Mouse (Mus musculus): Measurements from ENCODE around the gene Gal3st2. TPM values are rescaled to one million over a fixed set of nuclear protein-coding genes. Genes with fewer than 3 reads are reported as not detected.
"Not testable (repeated sequence)": the region's sequence is repeated elsewhere in the genome, so short reads cannot be mapped to it uniquely, and the experiment has no call there.

Gal3st2 gene
- polyA plus RNA-seq, 1 experiment, result not detected

DNA sequence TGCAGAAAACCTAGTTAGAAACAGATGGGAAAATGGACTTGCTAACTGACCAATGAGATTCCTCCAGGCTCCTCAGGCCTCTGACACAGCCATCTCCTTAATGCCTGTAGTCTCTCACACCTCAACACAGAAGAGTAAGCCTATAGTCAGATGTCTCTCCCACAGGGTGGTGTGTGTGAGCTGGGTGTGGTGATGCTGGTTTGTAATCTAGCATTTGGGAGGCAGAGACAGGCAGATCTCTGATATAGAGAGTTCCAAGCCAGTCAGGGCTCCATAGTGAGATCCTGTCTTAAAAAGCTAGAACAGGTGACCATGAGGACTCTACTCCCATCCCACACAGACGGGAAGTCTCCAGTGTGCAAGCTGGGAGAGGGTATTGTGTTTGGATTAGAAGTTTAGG is 57.7 kb downstream of the Gal3st2 start:
- not testable (repeated sequence) for H3K36me3 ChIP-seq (ENCODE audit: control insufficient read depth); H3K4me1 ChIP-seq (ENCODE audit: control insufficient read depth); H3K27me3 ChIP-seq (ENCODE audit: control insufficient read depth); H3K4me3 ChIP-seq (replicated peaks); H3K9me3 ChIP-seq (ENCODE audit: control insufficient read depth, low read length)

DNA sequence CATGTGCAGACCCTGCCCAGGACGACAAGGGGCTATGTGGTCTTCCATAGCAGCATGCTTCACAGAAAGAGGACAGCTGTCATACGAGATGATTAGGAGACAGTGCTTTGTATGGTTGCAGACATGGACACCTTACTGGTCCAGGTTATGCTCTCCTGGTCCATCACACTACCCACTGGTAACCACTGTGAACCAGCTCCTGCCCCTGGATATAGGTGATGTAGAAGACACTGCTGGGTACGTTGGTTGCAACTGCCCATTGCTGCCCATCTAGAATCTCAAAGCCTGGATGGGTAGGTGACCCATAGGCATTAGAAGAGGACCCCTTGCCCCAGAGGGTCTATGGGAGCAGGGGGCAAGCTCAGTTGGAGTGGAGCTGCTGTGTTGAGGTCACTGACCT is 58.2 kb downstream of the Gal3st2 start:
- H3K27me3 ChIP-seq (ENCODE audit: control insufficient read depth); H3K9me3 ChIP-seq (ENCODE audit: control insufficient read depth, low read length); H3K36me3 ChIP-seq (ENCODE audit: control insufficient read depth); H3K4me1 ChIP-seq (ENCODE audit: control insufficient read depth); H3K4me3 ChIP-seq (replicated peaks): not testable (repeated sequence)

DNA sequence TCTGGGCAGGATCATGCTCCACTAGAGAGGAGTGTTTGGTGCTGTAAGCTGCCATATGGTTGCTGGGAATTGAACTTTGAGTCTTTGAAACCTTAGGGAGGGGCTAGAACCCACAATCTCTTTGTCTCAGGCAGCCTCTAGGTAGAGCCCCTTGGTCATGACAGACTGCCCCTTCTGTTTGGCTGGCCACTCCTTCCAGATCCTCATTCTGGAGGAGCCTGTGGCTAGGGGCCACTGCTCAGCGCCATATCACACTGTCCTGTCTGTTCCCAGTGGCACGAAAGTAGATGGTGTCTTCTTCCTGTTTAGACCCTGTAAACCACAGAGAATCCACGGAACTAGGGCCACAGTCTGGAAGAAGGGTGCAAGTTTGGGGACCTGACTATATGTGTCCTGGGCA is 61.5 kb downstream of the Gal3st2 start:
- not testable (repeated sequence) for H3K9me3 ChIP-seq (ENCODE audit: control insufficient read depth, low read length); H3K27me3 ChIP-seq (ENCODE audit: control insufficient read depth); H3K36me3 ChIP-seq (ENCODE audit: control insufficient read depth); H3K4me3 ChIP-seq (replicated peaks); H3K4me1 ChIP-seq (ENCODE audit: control insufficient read depth)

DNA sequence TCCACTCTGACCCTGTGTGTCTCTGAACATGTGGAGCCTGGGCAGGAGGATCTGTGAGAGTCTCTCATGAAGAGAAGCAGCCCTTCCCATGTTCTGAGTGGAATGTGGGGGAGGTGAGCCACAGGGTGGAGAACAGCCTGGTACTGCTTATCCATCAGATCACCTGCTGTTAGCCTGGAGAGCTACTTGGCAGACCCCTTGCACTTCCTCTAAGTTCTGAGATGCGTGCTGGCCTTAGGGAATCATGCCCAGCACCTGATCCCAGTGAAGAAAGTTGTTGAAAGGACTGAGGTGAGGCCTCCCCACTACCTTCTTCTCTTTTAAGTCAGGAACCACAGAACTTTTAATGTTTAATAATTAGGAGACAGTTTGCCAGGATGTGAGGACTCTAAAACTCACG is 62.0 kb downstream of the Gal3st2 start:
- not testable (repeated sequence) for H3K4me1 ChIP-seq (ENCODE audit: control insufficient read depth); H3K27me3 ChIP-seq (ENCODE audit: control insufficient read depth); H3K4me3 ChIP-seq (replicated peaks); H3K36me3 ChIP-seq (ENCODE audit: control insufficient read depth); H3K9me3 ChIP-seq (ENCODE audit: control insufficient read depth, low read length)

Other genes with a start within 250 kb of the Gal3st2 start
- gene Stk25, start 202.6 kb upstream of the Gal3st2 start, polyA plus RNA-seq (2012), result 1.1 and 3.7 TPM in 2 replicates
- gene Bok, start 175.6 kb upstream of the Gal3st2 start, polyA plus RNA-seq (2012), result 0.06 TPM in 1 of 2 replicates, not detected in the other
- 4.0 and 4.6 TPM in 2 replicates for gene Atg4b, start 109.8 kb upstream of the Gal3st2 start, polyA plus RNA-seq (2012)
- gene Thap4, start 106.4 kb upstream of the Gal3st2 start, polyA plus RNA-seq (2012), result 2.1 and 5.0 TPM in 2 replicates
- 8.8 and 10.0 TPM in 2 replicates for gene Dtymk, start 59.4 kb upstream of the Gal3st2 start, polyA plus RNA-seq (2012)
- 0.26 and 0.33 TPM in 2 replicates for gene Ing5, start 57.3 kb upstream of the Gal3st2 start, polyA plus RNA-seq (2012)
- gene D2hgdh, start 36.4 kb upstream of the Gal3st2 start, polyA plus RNA-seq (2012), result 0.13 and 0.14 TPM in 2 replicates
- not detected in 2 replicates for gene Gal3st2b, start 57.0 kb downstream of the Gal3st2 start, polyA plus RNA-seq (2012)
- gene Gal3st2c, start 129.2 kb downstream of the Gal3st2 start, polyA plus RNA-seq (2012), result 0.01 TPM in 1 of 2 replicates, not detected in the other
- gene Neu4, start 159.1 kb downstream of the Gal3st2 start, polyA plus RNA-seq (2012), result not detected in 2 replicates
- gene Pdcd1, start 191.2 kb downstream of the Gal3st2 start, polyA plus RNA-seq (2012), result not detected in 2 replicates